Mouse (Mus musculus) limb, embryonic 14.5 days (tissue): ENCODE results near the gene Rnf152. TPM values are rescaled to one million over a fixed set of nuclear protein-coding genes. Genes with fewer than 3 reads are reported as not detected.

Experiments used
- ATAC-seq: fragments of 200-750 bp; cut with Nextera tagmentation; 2 replicates; pipeline ENCODE4 v1.8.0; 2017; ENCODE audit warnings: low read depth, moderate number of reproducible peaks, moderate TSS enrichment; ENCODE audit not compliant: low FRiP score
- DNase-seq: peaks from one replicate; pipeline ENCODE4 v3.0.0-alpha.2; 2015; ENCODE audit warnings: low spot score
- H3K27ac ChIP-seq: fragments of 300-500 bp; sonication (generic); replicated peaks from 2 replicates; pipeline ENCODE4 v1.5.1; 2014; ENCODE audit warnings: low read depth, mild to moderate bottlenecking, low read length, moderate library complexity, mixed read lengths
- H3K27me3 ChIP-seq: fragments of 300-500 bp; sonication (generic); 2 replicates; pipeline ENCODE4 v1.6.1; 2014; ENCODE audit warnings: low read length, mixed read lengths; ENCODE audit not compliant: control insufficient read depth, insufficient read depth
- H3K36me3 ChIP-seq: fragments of 300-500 bp; sonication (generic); 2 replicates; pipeline ENCODE4 v1.6.1; 2014; ENCODE audit warnings: mild to moderate bottlenecking, low read length, moderate library complexity, mixed read lengths; ENCODE audit not compliant: control insufficient read depth, insufficient read depth
- H3K4me1 ChIP-seq: fragments of 300-500 bp; sonication (generic); 2 replicates; pipeline ENCODE4 v1.6.1; 2014; ENCODE audit warnings: antibody characterized with exemption, low read length, mixed read lengths; ENCODE audit not compliant: control insufficient read depth, insufficient read depth
- H3K4me2 ChIP-seq: fragments of 300-500 bp; sonication (generic); replicated peaks from 2 replicates; pipeline ENCODE4 v1.6.1; 2014; ENCODE audit warnings: low read depth, mild to moderate bottlenecking, low read length, moderate library complexity; ENCODE audit not compliant: severe bottlenecking
- H3K4me3 ChIP-seq: fragments of 300-500 bp; sonication (generic); replicated peaks from 2 replicates; pipeline ENCODE4 v1.5.1; 2014; ENCODE audit warnings: low read length
- H3K9ac ChIP-seq: fragments of 300-500 bp; sonication (generic); 2 replicates; pipeline ENCODE4 v1.6.1; 2014; ENCODE audit warnings: mild to moderate bottlenecking, low read depth, low read length, moderate library complexity; ENCODE audit not compliant: severe bottlenecking
- H3K9me3 ChIP-seq: fragments of 300-500 bp; sonication (generic); 2 replicates; pipeline ENCODE4 v1.6.1; 2016; ENCODE audit warnings: low read length; ENCODE audit not compliant: control insufficient read depth
- POLR2A ChIP-seq: fragments of 200-500 bp; IDR thresholded peaks from 2 replicates; pipeline ENCODE4 v1.8.0; 2012; ENCODE audit warnings: inconsistent platforms, mild to moderate bottlenecking, moderate library complexity, borderline replicate concordance; ENCODE audit not compliant: insufficient read depth, insufficient read length; ENCODE audit errors: extremely low read depth
- WGBS: fragments of 180-500 bp; shearing (Covaris S2); extraction: QIAGEN DNeasy Blood & Tissue Kit; methylation state at CpG from one replicate; pipeline ENCODE4 v1.1.7; 2014; 5-methylcytosine and 5-hydroxymethylcytosine counted together
- polyA plus RNA-seq, 2 experiments: library from polyadenylated mRNA; depleted of rRNA in 1 of 2; stranded (reverse) in 1 of 2; unstranded in 1 of 2; fragments of >200 nt; fragmentation: Nextera tagmentation in 1 of 2; extraction: Ambion mirVana in 1 of 2; gene quantifications; 2 replicates each; pipeline versions ENCODE4 v1.2.1 to v1.2.3; 2012 to 2014

Rnf152 gene
- polyA plus RNA-seq, 2 experiments: 1.5 to 1.6 TPM

- Histone ChIP-seq H3K36me3 (no peaks in the 10 kb centered on the region), H3K9ac (no peak overlapping the region), H3K9me3 (no peaks in the 10 kb centered on the region), H3K4me2 (no peak overlapping the region), H3K4me3 (no peak overlapping the region), H3K27ac (no peak overlapping the region), H3K4me1 (no peaks in the 10 kb centered on the region), H3K27me3 (no peaks in the 10 kb centered on the region)
- no peak for TF ChIP-seq POLR2A
- WGBS: 40% methylated on average over 3 of the region's 3 CpGs
- peak; percentile 68 for ATAC-seq
- no peak for DNase-seq
Measured at GRCm38 (mm10) chr1:105263283-105264033, 93.1 kb downstream of the Rnf152 start.

- TF ChIP-seq POLR2A: no peak
- no peak overlapping the region for H3K4me2 ChIP-seq
- ATAC-seq: no peak
- H3K36me3 ChIP-seq: no peaks in the 10 kb centered on the region
- no peak overlapping the region for H3K27ac ChIP-seq
- no peaks in the 10 kb centered on the region for H3K4me1 ChIP-seq
- no peaks in the 10 kb centered on the region for H3K27me3 ChIP-seq
- no peak overlapping the region for H3K4me3 ChIP-seq
- WGBS: 83% methylated on average over 5 of the region's 5 CpGs
- DNase-seq: no peak
- no peak overlapping the region for H3K9ac ChIP-seq
- no peaks in the 10 kb centered on the region for H3K9me3 ChIP-seq
Measured at GRCm38 (mm10) chr1:105260200-105260599, 96.3 kb downstream of the Rnf152 start.

- H3K4me3 ChIP-seq: no peak overlapping the region
- no peaks in the 10 kb centered on the region for H3K9me3 ChIP-seq
- WGBS: 75% methylated on average over 3 of the region's 3 CpGs
- H3K4me1 ChIP-seq: no peaks in the 10 kb centered on the region
- no peak for TF ChIP-seq POLR2A
- no peaks in the 10 kb centered on the region for H3K36me3 ChIP-seq
- no peak overlapping the region for H3K4me2 ChIP-seq
- no peak for ATAC-seq
- H3K27me3 ChIP-seq: no peaks in the 10 kb centered on the region
- H3K9ac ChIP-seq: no peak overlapping the region
- H3K27ac ChIP-seq: no peak overlapping the region
- DNase-seq: no peak
Measured at GRCm38 (mm10) chr1:105257199-105257598, 99.3 kb downstream of the Rnf152 start.

- Histone ChIP-seq H3K9me3 (no peaks in the 10 kb centered on the region), H3K36me3 (no peaks in the 10 kb centered on the region), H3K9ac (no peak overlapping the region), H3K27ac (no peak overlapping the region), H3K27me3 (no peaks in the 10 kb centered on the region), H3K4me2 (no peak overlapping the region), H3K4me1 (no peaks in the 10 kb centered on the region), H3K4me3 (no peak overlapping the region)
- DNase-seq (no peak), ATAC-seq (no peak)
- no peak for TF ChIP-seq POLR2A
- WGBS: 96% methylated on average over 3 of the region's 3 CpGs
Measured at GRCm38 (mm10) chr1:105249190-105249589, 107.3 kb downstream of the Rnf152 start.

GRCm38 (mm10) chr1:105246651-105247050 is 109.9 kb downstream of the Rnf152 start:
- no peaks in the 10 kb centered on the region for H3K27me3 ChIP-seq
- no peaks in the 10 kb centered on the region for H3K36me3 ChIP-seq
- no peak for DNase-seq
- no peak for ATAC-seq
- H3K4me3 ChIP-seq: no peak overlapping the region
- no peak overlapping the region for H3K4me2 ChIP-seq
- no peaks in the 10 kb centered on the region for H3K4me1 ChIP-seq
- no peak overlapping the region for H3K9ac ChIP-seq
- no peaks in the 10 kb centered on the region for H3K9me3 ChIP-seq
- no peak overlapping the region for H3K27ac ChIP-seq
- TF ChIP-seq POLR2A: no peak
- 44% methylated on average over 2 of the region's 2 CpGs for whole genome bisulfite sequencing
